Mouse (Mus musculus) ES-E14 (cell line): ENCODE results near the gene Fam104a. TPM values are rescaled to one million over a fixed set of nuclear protein-coding genes. Genes with fewer than 3 reads are reported as not detected.

Experiments used
- DNase-seq: peaks from one replicate; pipeline ENCODE4 v3.0.0-alpha.2; 2013; ENCODE audit warnings: low read depth, low spot score
- H3K27ac ChIP-seq: 2 replicates; pipeline ENCODE4 v1.5.1; 2012; ENCODE audit warnings: low read depth, mild to moderate bottlenecking, low read length, moderate library complexity, mixed read lengths; ENCODE audit not compliant: poor library complexity, insufficient read depth, severe bottlenecking
- H3K36me3 ChIP-seq: 2 replicates; pipeline ENCODE4 v1.6.1; 2012; ENCODE audit warnings: mild to moderate bottlenecking, low read length, moderate library complexity, mixed read lengths; ENCODE audit not compliant: control insufficient read depth, poor library complexity, insufficient read depth, severe bottlenecking
- H3K4me1 ChIP-seq, 2 experiments: fragments of 150-350 bp in 1 of 2; sonication (generic) in 1 of 2; 2 replicates each; pipeline ENCODE4 v1.6.1; 2012; ENCODE audit warnings: low read length in 2 of 2, mild to moderate bottlenecking in 1 of 2, mixed read lengths in 1 of 2; ENCODE audit not compliant: control insufficient read depth in 2 of 2, insufficient read depth in 2 of 2, poor library complexity in 1 of 2
- H3K4me3 ChIP-seq, 2 experiments: fragments of 150-350 bp in 1 of 2; sonication (generic) in 1 of 2; 2 replicates each; pipeline ENCODE4 v1.5.1; 2012; ENCODE audit warnings: low read length in 2 of 2, low read depth in 1 of 2, mild to moderate bottlenecking in 1 of 2, mixed read lengths in 1 of 2; ENCODE audit not compliant: insufficient read depth in 1 of 2, poor library complexity in 1 of 2, severe bottlenecking in 1 of 2
- H3K9ac ChIP-seq: 2 replicates; pipeline ENCODE4 v1.6.1; 2012; ENCODE audit warnings: low read depth, mild to moderate bottlenecking, low read length, mixed read lengths; ENCODE audit not compliant: poor library complexity, insufficient read depth, severe bottlenecking
- H3K9me3 ChIP-seq: fragments of 150-350 bp; sonication (generic); 2 replicates; pipeline ENCODE4 v1.6.1; 2012; ENCODE audit warnings: low read depth, mild to moderate bottlenecking, low read length; ENCODE audit not compliant: control insufficient read depth, insufficient read depth
- CHD2 ChIP-seq: IDR thresholded peaks from 2 replicates; pipeline ENCODE4 v1.6.1; 2014; ENCODE audit warnings: mild to moderate bottlenecking, low read depth, low read length, inconsistent platforms
- HCFC1 ChIP-seq: IDR thresholded peaks from 2 replicates; pipeline ENCODE4 v1.6.1; 2012; ENCODE audit warnings: low read length, inconsistent platforms, borderline replicate concordance; ENCODE audit not compliant: insufficient read depth
- MAFK ChIP-seq: IDR thresholded peaks from 2 replicates; pipeline ENCODE4 v1.6.1; 2014; ENCODE audit warnings: mild to moderate bottlenecking, low read depth, low read length, inconsistent platforms; ENCODE audit not compliant: insufficient read depth
- ZC3H11A ChIP-seq: IDR thresholded peaks from 2 replicates; pipeline ENCODE4 v1.6.1; 2012; ENCODE audit warnings: low read depth, mild to moderate bottlenecking, inconsistent platforms, low read length, borderline replicate concordance
- ZNF384 ChIP-seq: IDR thresholded peaks from 2 replicates; pipeline ENCODE4 v1.6.1; 2012; ENCODE audit warnings: low read depth, low read length, inconsistent platforms
- in situ Hi-C, 2 experiments: fragments of 600-800 bp; cut with MboI; formaldehyde crosslinking; loops; one replicate each; pipeline ENCODE4 v1.15.1; 2025; ENCODE audit warnings: low sequenced_read_pairs in 2 of 2, inconsistent platforms in 1 of 2; ENCODE audit not compliant: unreplicated experiment in 2 of 2
- total RNA-seq: library from RNA; depleted of rRNA; stranded (reverse); fragments of 300-350 nt; gene quantifications from 2 replicates; pipeline ENCODE4 v1.2.3, GENCODE M21; 2012

The Fam104a gene
- total RNA-seq, 1 experiment, result 18.0 TPM

DNA sequence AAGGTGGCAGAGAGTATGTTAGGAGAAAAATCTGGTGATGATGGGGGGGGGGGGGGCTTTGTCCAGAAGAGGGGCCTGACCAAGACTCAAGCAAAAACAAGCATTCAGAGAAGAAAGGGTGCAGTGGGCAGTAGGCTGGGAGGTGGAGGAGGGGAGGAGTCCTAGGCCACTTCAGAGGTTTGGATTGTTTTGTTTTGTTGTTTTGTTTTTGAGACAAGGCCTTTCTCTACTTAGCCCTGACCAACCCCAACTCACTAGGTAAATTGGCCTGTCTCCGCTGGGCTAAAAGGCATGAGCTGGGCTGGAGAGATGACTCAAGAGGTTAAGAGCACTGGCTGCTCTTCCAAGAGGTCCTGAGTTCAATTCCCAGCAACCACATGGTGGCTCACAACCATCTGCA lies 27.1 kb upstream of the Fam104a start:
- DNase-seq, result no peak
- H3K9me3 ChIP-seq, result no peaks in the 10 kb centered on the region
- H3K36me3 ChIP-seq, result no peaks in the 10 kb centered on the region; the same call in 1 of the 2 replicates
- TF ChIP-seq CHD2, result no peak
- no peak for TF ChIP-seq ZNF384
- TF ChIP-seq MAFK, result no peak
- TF ChIP-seq ZC3H11A, result no peak
- no peak for TF ChIP-seq HCFC1
- peak overlapping the region in 1 of 2 experiments; percentile 50; a peak in 2 of 4 replicates for H3K4me3 ChIP-seq
- H3K9ac ChIP-seq, result peak overlapping the region; percentile 67
- H3K4me1 ChIP-seq, result peaks cover 5 to 23% of the 10 kb centered on the region in 2 experiments; a peak in 3 of 4 replicates
- H3K27ac ChIP-seq, result peak overlapping the region; percentile 99
- in situ Hi-C loops, result no loop called here

- DNase-seq, result peak; percentile 88
- in situ Hi-C loops, result no loop called here
- Histone ChIP-seq H3K9me3 (no peaks in the 10 kb centered on the region), H3K9ac (peak overlapping the region; percentile 67), H3K4me1 (peaks cover 5 to 23% of the 10 kb centered on the region in 2 experiments; a peak in 3 of 4 replicates), H3K4me3 (peak overlapping the region; percentile 20 to 50), H3K36me3 (no peaks in the 10 kb centered on the region; the same call in 1 of the 2 replicates), H3K27ac (peak overlapping the region; percentile 99)
- no peak for TF ChIP-seq MAFK
- TF ChIP-seq ZNF384, result no peak
- no peak for TF ChIP-seq HCFC1
- no peak for TF ChIP-seq CHD2
- no peak for TF ChIP-seq ZC3H11A
Observed at GRCm38 (mm10) chr11:113710257-113710777, 26.4 kb upstream of the Fam104a start.

DNA sequence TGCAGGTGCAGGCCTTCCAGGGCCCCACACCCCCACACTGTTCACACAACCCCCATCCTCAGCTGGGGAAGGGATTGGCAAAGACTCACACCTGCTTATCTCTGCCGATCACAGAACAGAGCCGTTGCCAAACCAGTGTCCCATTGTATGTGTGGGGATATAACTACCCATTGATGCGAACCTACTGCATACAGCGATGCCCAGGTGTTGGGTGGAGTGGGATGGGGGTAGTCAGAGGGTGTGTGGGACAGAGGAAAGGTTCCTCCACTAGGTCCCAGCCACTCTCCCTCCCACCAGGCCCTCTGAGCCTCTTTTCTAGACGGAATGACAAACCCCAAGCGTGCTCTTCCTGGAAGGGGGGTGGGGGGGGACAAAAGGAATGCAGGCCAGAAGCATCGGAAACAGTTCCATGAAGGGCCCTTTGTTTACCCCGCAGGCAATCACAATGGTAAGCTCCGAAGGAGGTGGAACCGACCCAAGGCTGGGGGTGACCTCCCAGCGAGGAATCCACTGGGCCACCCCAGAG lies 25.8 kb upstream of the Fam104a start, which contains the start of gene Cpsf4l:
Cpsf4l (minus strand) TSS at position 287 of the 526 bp plus-strand sequence.
- Histone ChIP-seq H3K36me3 (no peaks in the 10 kb centered on the region; the same call in 1 of the 2 replicates), H3K9me3 (no peaks in the 10 kb centered on the region), H3K4me3 (peak within 1 kb of the TSS; percentile 46 to 62), H3K4me1 (peaks cover 5 to 18% of the 10 kb centered on the region in 2 experiments; a peak in 3 of 4 replicates), H3K9ac (peak within 1 kb of the TSS; percentile 67), H3K27ac (peak within 1 kb of the TSS; percentile 99)
- TF ChIP-seq ZC3H11A (no peak), HCFC1 (no peak), ZNF384 (no peak), MAFK (no peak), CHD2 (no peak)
- DNase-seq, result peak; percentile 90
- in situ Hi-C loops, result loop anchor here in 1 of 2 experiments (10.0 kb wide), 1 partner anchor 105 kb away; no protein-coding TSS in a partner anchor

DNA sequence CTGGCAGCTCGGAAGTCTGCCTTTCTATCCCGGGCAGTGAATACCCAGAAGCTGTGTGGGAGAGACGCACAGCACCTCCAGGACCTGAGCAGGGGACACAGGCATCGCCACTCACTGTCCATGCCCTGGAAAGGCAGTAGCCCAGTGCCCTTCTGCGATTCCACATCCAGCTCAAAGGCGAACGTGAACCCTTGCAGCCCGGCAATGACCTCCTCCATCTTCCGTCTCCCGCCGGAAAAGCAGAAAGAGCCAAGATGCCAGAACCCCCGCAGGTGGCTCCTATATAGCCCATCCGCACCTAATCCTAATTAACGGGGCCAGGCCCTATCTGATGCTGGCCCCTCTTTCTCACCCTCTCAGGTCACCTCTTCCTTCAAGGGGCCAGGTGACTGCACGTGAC lies 25.3 kb upstream of the Fam104a start:
- Histone ChIP-seq H3K27ac (peak overlapping the region; percentile 99), H3K9me3 (no peaks in the 10 kb centered on the region), H3K4me3 (peak overlapping the region; percentile 46 to 62), H3K9ac (peak overlapping the region; percentile 67), H3K4me1 (peaks cover 5 to 18% of the 10 kb centered on the region in 2 experiments; a peak in 3 of 4 replicates), H3K36me3 (no peaks in the 10 kb centered on the region; the same call in 1 of the 2 replicates)
- no peak for DNase-seq
- TF ChIP-seq HCFC1 (no peak), MAFK (no peak), ZC3H11A (no peak), CHD2 (no peak), ZNF384 (no peak)
- in situ Hi-C loops, result loop anchor here in 1 of 2 experiments (10.0 kb wide), 1 partner anchor 106 kb away; no protein-coding TSS in a partner anchor
